Mouse (Mus musculus): ENCODE measurements around the gene Nup54.

Gene Nup54

DNA sequence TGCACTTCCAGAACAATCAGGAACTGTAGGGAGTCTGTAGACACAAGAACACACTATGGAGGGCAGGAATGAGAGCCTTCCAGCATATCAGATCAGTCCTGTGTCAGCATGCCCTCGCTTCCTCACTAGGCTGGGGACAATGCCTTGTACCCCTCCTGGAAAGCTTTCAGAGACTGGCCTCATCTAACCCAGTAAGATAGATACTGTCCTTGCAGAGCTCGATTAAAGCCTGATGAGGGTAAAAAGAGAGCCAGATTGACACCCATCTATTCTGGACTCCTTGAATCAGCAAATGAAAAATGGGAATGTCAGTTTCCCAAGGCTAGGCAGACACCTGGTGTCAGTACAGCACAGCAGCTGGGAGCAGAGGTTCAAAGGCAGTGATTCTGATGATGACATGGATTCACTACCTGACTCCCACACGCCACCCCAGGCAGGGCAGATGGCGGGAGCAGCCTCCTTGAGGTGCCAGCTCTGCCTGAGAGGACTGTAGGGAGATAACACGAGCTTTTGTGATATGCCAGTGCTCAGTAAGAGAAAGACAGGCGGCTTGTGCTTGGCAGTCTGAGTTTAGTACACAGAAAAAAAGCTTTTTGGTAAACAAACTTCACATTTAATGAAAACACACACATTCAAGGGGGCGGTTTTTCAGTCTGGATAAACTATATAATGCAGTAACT, 23.4 kb downstream of the Nup54 start:
- no peak for DNase-seq

DNA sequence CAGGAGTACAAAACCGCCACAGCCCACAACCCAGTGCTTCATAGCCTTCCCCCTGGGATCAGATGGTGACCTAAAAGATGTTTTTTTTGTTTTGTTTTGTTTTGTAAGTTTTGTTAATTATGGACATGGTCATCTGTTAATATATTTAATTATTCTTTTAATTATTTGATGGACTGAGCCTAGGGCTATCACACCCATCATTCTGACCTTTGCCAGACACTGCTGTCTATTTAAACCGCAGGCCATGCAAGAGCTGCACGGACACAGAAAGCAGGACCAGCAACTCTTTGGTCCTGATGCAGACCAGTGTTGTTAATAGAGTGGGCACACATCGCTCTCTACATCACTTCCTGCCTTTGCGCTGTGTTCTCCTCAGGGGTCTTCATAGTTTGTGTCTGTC, 24.5 kb downstream of the Nup54 start:
- DNase-seq, result no peak

DNA sequence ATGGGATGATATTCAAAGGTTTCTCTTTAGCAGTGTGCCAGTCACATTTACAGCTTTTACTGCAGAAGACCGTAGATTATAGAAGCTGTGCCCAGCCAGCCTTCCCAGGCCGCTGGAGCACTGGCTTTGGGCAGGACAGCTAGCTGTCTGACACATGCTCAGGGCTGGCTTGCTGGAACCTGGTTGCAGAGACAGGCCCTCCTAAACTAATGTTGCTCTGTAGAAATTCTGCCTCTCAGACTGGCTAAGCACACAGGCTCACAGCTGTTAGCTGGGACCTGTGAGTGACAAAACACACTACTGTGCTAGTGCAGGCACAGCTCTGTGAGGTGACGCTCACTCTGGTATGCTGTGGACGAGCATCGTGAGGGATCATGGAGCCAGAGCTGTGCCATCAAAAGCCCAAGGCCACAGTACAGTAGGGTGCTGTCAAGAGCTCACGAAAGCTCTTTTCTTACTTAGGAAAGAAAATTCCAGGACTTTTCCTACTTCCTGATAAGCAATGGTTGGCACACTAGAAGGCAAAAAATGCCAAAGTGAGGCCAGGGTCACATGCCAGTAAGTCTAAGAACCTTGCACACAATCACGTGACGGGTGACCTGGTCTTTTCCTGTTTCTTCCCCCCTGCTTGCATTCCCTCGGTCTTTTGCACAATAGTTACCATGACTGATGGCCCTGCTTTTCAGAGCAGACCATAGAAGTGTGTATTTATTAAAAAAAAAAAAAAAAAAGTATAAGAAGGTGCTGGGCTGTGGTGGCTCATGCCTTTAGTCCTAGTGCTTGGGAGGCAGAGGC, 25.5 kb downstream of the Nup54 start:
- DNase-seq, result no peak

DNA sequence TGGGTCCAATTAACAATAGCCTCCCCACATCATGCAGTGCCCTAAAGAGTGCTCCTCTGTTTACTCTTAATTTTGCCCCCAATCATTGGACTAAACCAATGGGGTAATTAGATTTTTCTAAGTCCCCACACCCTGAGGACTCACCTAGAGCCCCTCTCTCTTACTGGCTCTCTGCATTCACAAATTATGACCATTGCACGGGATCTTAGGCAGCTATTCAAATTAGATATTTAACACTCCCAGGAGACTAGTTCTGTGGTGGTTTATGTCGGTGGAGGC, 30.7 kb downstream of the Nup54 start:
- no peak for DNase-seq

DNA sequence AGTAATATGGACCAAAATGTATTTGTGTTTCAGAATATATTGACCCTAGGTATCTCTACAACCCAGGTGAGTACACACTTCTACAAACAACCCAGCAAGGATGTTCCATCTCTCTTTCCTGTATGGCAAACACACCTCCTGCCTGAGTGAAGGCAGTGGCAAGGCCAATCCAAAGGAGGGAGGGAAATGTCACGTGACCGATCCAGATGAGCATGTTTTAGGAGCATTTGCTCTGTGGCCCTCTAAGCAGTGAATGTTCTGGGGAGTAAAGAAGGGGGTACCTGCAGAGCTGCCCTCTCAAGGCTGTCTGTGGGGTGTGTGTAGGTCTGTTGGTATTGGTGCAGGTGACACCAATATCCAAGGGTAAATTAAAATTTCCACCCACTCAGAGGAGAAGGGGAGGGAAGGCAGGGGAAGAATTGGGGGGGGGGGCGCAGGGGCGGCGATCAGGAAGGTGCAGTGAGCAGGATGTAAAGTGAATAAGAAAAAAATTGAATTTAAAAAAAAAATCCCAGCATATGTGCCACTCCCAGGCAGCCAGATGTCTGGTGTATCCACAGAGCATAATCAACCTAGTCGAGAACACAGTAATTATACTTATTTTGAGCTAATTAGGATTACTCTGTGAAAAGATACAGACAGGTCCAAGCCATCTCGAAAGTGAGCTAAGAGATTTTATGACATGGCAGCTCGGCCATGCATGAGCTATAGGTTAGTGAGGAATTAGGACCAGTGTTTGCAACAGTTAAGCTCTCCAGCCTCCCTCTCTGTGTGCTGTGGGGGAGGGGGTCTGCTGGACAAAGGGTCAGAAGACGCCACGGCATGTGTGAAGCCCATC, 31.2 kb downstream of the Nup54 start:
- DNase-seq, result no peak

DNA sequence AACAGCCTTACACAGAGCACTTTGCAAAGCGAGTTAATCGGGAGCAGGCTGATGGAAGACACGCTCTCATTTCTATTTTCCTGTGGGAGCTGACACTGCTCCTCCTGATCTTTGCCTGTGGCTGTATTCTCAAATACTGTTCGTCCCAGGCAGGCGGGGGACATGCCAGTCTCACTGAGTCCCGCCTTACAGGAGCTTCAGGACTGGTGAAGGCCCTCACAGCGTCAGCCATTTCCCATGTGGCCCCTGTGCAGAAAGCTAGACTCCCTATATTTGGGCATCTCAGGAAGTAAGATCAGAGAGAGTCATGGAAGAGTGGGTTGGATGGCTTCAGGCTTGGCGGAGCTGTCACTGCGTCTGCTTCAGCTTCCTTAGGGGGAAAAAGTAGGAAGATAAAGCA, 32.2 kb downstream of the Nup54 start:
- no peak for DNase-seq

DNA sequence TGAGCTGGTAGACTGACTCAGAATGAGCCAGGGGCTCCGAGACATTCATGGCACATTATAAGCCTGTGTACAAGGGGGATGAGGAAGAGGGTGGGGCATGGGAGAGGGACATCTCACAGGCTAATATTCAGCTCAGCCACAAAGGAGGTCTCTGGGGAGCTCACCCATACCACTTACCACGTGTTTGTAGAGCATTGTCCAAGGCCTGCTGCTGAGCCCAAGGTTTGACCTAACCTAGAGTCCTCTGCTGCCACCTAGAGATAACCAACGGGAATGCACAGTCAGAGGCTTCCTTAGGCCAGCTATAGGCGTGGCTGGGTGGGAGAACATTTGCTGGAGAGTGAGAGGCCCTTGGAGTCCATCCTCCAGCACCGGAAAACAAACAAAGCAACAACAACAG, 36.9 kb downstream of the Nup54 start:
- peak; percentile 31 to 72 for DNase-seq

DNA sequence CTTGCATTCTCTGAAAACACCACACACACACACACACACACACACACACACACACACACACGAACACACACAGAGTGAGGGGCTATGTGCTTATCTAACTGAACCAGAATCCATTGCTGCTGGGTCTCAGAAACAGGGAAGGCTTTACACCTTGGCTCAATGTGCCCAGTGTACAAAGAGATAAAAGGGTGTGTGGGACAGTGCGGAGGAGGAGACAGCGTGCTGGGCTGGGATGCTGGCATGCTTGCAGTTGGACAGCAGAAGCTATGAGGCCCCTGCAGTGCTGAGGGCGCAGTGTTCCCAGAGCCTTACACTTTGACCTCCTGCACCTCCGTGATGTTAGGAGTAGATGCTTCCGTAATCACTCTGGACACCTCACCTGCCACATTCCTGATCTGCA, 38.5 kb downstream of the Nup54 start:
- DNase-seq, result no peak

DNA sequence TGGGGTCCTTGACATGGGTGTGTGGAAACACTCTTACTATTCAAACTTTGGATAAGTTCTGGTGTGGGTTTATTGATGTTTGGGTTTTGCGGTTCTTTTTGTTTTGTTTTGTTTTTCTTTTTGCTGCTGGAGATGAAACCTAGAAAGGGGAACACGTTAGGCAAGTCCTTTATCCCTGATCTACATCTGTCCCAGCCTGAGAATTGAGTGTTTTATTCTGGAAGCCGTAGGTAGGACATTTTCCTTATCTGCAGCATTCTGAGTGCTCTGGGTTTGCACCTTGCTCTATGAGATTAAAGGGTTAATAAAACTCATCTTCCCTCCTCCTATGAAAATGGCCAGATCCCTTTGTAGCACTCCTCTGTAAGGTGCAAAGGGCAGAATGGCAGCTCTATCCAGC, 39.3 kb downstream of the Nup54 start:
- DNase-seq, result no peak

DNA sequence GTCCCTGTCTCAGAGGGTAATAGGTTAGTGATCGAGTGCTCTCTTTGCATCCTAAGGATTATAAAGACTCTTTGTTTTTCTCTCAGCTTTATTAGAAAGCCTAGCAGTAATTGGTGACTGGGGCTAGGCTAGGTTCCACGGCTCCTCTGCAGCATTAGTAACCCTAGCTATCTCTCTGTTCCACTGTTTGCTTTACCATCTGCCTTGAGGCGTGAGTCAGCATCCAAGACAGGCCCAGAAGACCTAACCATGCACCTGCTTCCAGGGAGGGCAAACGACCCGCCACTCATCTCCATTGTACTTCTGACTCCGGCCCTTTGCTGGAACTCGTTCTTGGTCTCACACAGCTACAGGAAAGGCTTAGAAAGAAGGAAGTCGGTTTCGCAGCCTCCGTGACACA, 41.2 kb downstream of the Nup54 start:
- no peak for DNase-seq

DNA sequence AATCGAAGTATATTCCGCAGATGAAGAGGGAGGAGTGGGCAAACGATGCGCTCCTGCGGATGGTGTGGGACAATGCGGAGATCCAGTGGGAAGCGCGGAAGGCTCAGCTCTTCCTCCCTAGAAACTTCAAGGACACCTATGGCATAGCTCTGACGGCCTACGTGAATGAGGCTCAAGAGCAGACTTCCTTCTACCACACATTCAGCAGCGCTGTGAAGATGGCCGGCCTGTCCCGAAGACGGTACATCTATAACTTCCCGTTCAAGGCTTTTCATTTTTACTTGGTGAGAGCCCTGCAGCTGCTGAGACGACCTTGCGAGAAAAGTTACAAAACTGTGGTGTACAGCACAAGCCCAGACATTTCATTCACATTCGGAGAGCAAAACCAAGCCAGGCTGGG, 42.5 kb downstream of the Nup54 start:
- no peak for DNase-seq

DNA sequence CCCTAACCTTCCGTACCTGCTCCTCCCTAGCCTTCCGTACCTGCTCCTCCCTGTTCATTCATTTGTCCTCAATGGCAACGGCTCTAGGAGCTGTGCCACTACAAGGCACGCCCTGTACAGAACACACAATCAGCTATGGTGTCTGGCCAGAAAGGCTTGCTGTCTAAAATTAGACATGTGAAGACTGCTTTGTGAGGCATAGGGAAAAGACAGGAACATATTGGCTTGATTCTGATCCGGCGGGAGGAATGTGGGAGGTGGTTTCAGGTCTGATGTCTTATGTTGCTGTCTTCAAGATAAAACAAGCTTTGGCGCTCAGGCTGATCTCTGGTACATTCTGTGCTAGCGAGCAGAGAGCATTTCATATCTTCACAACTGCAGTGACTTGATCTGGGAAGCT, 44.4 kb downstream of the Nup54 start:
- no peak for DNase-seq

DNA sequence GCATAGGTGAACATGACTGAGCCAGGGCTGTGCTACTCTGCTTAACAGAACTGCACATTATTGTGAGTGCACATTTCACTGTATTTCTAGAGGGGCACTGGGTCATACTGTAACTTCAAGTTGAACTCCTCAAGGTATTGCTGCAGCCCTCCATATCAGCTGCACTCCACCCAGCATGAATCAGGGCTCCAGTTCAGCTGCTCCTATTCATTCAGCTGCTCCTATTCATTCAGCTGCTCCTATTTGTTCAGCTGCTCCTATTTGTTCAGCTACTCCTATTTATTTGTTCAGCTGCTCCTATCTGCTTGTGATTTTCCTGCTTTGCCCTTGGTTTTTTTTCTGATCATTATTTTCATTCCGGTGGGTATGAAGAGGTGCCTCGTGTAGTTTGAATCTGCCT, 45.0 kb downstream of the Nup54 start:
- DNase-seq, result no peak

DNA sequence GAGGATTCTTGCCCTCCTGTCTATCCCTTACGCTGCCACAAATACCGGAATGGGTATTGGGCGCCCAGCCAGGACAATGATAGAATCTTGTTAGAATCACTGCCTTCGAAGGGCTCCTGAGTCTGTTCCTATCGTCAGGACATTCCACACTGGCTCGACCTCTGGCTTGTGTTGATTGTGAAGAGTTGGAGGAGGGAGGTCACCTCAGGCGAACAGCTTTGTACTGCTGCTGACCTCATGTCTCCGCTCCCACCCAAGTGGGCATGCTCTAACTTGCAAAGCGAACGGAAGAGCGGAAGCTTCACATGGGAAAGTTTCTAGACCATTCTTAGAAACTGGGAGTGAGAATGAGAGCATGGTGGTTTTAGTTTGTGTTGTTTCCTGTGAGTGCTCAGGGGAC, 47.6 kb downstream of the Nup54 start:
- no peak for DNase-seq

DNA sequence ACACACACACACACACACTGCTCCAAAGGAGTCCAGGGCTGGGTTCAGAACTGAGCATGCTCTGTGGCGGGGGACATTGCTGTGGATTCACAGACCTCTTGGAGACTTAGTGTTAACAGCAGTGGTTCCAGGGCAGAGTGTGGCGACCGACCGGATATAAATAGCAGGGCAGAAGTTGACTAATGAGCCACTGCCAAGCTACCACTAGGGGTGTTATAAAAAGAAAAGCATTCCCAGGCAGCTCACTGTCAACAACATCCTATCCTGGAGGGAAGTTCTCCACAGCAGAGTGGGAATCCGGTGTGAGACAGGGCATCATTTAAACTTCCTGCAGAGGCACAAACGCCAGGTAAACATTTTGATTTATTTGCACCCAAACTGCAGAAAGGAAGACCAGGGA, 48.4 kb downstream of the Nup54 start:
- DNase-seq, result no peak

DNA sequence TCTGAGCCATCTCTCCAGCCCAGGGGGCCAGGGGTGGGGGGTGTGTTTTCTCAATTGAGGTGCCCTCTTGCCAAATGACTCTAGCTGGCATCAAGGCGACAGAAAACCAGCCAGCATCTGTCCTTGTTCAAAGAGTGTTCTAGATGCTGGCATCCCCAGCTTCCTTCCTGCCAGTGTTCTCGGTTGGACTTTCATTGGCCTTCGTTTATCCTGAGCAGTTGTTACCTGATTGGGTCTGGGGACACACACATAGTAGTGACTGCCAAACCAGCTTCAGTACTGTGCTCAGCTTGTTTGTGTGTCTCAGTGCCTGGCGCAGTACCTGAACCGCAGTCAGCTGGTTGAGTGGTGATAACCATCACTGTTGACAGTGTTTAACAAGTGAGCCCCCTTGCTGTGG, 48.9 kb downstream of the Nup54 start:
- no peak for DNase-seq

DNA sequence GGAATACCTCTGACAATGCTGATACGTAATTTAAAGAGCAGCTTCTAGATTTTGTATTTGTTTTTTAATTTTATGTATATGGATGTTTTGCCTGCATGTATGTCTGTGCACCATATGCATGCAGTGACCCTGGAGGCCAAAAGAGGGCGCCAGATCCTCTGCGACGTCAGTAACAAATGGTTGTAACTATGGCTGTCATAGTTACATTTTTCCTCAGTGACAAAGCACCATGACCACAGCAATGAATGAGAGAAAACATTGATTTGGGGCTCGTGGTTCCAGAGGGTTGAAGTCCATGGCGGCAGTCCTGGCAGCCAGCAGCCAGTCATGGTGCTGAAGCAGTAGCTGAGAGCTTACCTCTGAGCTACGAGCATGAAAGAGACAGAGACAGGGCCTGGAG, 50.2 kb downstream of the Nup54 start:
- no peak for DNase-seq

DNA sequence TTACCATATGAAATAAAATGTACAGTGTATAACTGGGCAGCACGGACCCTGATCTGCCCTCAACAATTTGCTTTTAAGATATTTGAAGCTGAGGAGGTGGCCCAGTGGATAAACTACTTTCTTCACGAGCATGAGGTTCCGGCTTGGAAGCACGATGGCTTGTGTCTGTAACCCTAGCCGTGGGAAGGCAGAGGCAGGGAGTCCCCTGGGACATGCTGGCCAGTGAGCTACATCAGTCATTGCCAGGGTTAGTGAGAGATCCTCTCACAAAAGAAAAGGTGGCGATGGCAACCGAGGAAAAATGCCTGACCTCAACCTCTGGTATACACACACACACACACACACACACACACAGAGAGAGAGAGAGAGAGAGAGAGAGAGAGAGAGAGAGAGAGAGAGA, 51.3 kb downstream of the Nup54 start:
- no peak for DNase-seq

DNA sequence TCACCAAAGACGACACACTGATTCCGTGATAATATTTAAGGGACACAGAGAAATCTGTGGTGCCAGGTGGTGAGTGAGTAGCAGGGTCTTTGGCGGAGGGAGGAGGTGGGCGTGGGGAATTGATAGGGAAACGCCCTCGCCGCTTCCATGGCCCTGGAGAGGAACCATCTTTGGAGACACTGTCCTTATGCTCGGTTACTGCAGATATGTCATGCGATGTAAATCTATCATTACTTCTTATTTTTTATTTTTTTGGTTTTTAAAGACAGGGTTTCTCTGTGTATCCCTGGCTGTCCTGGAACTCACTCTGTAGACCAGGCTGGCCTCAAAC, 52.7 kb downstream of the Nup54 start:
- no peak for DNase-seq

DNA sequence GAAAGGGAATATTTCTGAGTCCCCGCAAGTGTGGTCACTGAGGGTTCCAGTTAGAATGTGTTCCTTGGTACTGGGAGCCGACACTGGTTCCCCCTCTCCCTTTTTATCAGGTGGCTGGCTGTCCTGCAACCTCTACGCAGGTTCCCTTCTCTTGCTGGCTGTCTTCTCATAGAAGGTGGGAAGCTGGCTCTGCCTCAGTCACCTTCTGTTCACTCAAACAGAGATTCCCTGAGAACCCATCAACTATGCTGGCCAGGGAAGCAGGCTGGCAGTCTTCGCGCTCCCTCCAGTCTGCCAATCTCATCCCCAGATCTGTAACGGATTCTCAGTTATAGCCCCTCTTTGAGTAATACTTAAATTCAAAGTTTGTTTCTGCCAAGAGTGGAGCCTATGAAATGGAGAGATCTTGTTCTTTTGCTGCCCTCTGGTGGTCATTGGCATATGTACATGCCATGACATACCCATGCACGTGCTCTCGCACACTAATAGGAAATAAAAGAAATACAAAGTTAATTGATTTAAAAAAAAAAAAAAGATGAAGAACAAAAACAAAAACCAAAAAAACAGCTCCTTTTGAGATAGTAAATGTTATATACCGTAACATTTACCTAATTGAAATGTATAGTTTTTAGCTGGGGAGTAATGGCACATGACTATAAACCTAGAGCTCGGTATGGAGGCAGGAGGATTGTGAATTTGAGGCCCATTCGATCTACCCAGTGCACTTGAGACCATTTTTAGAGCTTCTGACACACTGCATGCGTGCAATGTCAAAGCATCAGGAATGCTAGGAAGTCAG, 53.3 kb downstream of the Nup54 start:
- peak; percentile 34 to 77 for DNase-seq

DNA sequence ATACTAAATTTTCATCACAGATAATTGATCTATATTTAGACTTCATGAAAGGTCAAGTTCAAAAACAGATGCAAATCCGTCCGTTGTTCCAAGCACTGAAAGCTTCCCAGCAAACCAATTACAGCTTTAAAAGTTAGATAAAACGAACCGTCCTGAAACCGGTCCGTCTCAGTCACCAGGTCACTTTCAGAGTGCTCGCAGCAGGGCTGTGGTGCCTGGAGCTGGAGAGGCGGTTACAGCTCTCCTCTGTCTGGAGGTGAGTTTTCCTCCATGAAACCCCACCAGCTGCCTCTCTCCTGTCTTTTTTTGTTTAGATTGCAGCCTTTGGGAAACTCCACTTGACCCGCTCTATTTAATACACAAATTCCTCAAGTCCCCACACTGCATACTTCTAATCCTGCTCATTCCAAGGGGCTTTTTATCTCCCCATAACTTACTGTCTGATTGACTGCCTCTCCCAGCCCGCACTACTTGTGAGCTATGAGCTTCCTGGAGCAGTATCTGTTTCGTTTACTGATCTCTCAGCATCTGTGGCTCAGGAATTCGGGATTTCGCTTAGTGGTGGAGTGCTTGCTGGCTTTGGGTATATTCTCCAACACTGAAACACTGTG, 58.1 kb downstream of the Nup54 start:
- no peak for DNase-seq

DNA sequence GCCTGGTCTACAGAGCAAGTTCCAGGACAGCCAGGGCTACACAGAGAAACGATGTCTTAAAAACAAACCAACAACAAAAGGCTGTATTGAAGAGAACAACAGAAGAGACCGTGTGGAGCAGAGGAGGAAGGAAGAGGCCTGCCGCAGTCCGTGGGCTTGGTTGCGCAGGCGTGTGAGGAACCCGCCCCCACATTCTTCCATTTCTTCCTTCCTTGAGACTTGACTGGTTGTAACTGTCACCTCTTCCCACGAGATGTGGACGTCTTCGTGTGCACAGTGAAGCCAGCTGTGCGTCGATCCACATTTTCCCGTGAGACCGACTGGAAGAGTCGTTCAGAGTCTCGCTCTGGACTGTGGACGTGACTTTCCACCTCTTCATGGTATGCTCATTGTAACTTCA, 59.7 kb downstream of the Nup54 start:
- peak; percentile 53 to 64 for DNase-seq

DNA sequence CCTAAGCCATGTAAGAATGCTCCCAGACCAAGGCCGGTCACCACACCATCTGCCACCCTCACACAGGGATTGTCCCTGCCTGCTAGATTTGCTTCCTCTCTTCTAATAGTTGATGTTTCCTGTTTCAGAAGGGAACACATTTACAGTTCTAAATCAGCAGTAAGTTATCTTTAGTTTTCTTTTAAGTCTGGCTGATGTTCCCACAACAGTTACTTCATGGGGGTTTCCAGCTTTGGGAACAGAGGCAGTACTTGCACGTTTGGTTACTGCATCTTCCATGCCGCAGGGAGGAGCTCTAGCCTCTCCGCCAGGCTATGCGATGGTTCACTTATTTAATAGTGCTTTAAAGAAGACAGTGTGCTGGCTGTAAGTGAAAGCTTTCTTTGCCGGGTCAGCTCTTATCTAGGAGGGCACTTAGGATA, 60.3 kb downstream of the Nup54 start:
- peak; percentile 38 to 39 for DNase-seq
